Mouse (Mus musculus): ENCODE data around the gene Dgcr6. TPM values are rescaled to one million over a fixed set of nuclear protein-coding genes. Genes with fewer than 3 reads are reported as not detected.

The Dgcr6 gene
- polyA plus RNA-seq, 1 experiment from 2014 or later = 103 TPM

DNA sequence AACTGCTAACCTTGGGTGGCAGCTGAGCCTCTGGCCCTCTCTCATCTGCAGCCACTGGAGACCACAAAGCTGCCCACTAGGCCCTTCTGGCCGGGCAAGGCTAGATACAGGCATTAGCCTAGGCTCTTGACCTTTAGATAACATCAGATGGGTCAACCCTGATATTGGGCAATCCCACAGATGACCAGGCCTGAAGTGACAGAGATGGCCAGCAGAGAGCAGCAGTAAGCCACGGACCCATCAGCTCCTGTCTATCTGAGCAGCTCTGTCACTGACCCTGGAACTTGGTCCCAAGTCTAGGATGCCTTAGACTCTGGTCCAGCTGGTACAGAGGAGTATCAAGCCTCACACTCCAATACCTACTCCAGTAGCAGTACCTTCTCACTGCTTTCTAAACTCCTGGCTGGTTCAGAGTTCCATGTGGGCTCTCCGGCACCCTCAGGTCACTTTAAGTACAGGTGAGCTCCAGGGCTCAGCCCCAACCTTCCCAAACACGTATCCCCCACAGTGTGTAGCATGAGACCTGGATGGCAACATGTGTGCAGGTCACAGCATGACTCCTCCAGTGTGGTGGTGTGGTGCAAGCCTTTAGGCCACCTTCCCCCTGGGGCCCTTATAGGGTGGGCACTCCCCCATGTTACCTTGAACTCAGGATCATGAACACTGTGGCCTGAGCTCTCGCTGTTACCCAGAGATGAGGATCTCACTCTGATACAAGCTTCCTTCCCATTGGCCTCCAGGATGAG is 55.7 kb downstream of the Dgcr6 start:
- WGBS = 54% methylated on average over 5 of the region's 5 CpGs
- Histone ChIP-seq H3K4me1 (ENCODE audit: insufficient read depth, low read length) (no peaks in the 10 kb centered on the region), H3K4me2 (replicated peaks; ENCODE audit: low read depth, low read length) (no peak overlapping the region), H3K9ac (replicated peaks; ENCODE audit: low read length) (no peak overlapping the region), H3K36me3 (ENCODE audit: insufficient read depth, low read length) (no peaks in the 10 kb centered on the region), H3K27ac (ENCODE audit: low read length) (no peak overlapping the region), H3K4me3 (ENCODE audit: low read length) (no peak overlapping the region), H3K27me3 (ENCODE audit: insufficient read depth, low read length) (no peaks in the 10 kb centered on the region), H3K9me3 (ENCODE audit: low read length) (peaks cover 9% of the 10 kb centered on the region)
- peak; percentile 77 for ATAC-seq (ENCODE audit: low FRiP score, low TSS enrichment)

DNA sequence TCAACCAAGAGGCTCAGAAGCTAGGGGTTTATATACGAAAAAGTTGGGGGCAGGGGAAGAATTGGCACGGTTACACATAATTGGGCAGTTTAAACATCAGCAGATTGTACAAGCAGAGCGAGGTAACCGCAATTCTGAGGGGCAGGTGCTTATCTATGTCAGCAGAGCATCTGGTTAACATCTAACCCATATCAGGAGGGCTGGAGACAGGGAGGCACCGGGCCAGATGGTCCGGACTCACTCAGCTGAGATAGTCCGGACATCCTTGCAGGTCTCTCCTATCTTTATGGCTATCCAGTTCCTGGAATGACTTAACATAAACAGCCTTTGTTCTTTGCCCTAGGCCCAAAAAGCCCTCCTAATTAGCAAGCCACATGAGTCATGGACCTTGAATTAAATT is 58.4 kb downstream of the Dgcr6 start:
- Histone ChIP-seq H3K27ac (ENCODE audit: low read length) (no peak overlapping the region), H3K36me3 (ENCODE audit: insufficient read depth, low read length) (no peaks in the 10 kb centered on the region), H3K4me1 (ENCODE audit: insufficient read depth, low read length) (no peaks in the 10 kb centered on the region), H3K4me3 (ENCODE audit: low read length) (no peak overlapping the region), H3K9me3 (ENCODE audit: low read length) (peaks cover 9% of the 10 kb centered on the region), H3K27me3 (ENCODE audit: insufficient read depth, low read length) (no peaks in the 10 kb centered on the region), H3K9ac (replicated peaks; ENCODE audit: low read length) (no peak overlapping the region), H3K4me2 (replicated peaks; ENCODE audit: low read depth, low read length) (no peak overlapping the region)
- WGBS = 85% methylated on average over 7 of the region's 7 CpGs
- no peak for ATAC-seq (ENCODE audit: low FRiP score, low TSS enrichment)

DNA sequence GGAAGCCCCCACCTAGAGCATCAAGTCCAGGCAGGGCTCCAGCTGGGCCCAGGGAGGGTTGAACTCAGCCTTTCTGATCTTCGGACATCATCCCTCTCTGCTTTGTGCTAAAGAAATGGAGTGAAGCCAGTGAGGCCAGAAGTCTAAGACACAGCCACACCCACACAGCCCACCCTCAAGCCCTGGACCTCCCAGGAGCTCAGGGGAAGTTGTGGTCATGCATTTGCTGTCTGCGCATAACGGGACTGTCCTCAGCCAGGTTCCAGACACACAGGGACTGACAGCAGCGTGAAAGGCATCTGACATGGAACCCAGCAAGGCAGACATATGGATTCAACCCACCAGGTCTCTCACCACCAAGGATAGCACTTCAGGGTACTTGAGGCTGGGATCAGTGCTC is 63.8 kb downstream of the Dgcr6 start:
- Histone ChIP-seq H3K9me3 (ENCODE audit: low read length) (no peaks in the 10 kb centered on the region), H3K9ac (replicated peaks; ENCODE audit: low read length) (no peak overlapping the region), H3K27me3 (ENCODE audit: insufficient read depth, low read length) (no peaks in the 10 kb centered on the region), H3K4me1 (ENCODE audit: insufficient read depth, low read length) (no peaks in the 10 kb centered on the region), H3K27ac (ENCODE audit: low read length) (no peak overlapping the region), H3K4me3 (ENCODE audit: low read length) (no peak overlapping the region), H3K4me2 (replicated peaks; ENCODE audit: low read depth, low read length) (no peak overlapping the region), H3K36me3 (ENCODE audit: insufficient read depth, low read length) (no peaks in the 10 kb centered on the region)
- no peak for ATAC-seq (ENCODE audit: low FRiP score, low TSS enrichment)
- 60% methylated on average over 4 of the region's 4 CpGs for WGBS

DNA sequence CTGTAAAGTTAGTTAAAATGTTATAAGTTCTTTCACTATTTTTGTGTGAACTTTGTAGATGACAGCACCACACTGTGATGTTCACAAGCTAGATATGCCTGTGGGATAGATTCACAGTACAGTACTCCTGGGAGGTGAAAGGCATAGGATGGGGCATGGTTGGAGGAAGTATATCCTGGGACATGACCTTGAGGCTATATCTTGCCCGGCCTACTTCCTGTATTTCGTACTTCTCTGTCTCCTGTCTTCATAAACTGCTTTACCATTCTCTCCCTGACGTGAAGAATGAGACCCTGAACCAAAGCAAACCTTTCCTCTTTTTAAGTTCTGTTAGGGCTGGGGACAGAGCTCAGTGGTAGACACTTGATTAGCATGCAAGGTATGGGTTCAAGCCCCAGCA is 65.6 kb downstream of the Dgcr6 start:
- H3K4me2 ChIP-seq (replicated peaks; ENCODE audit: low read depth, low read length) = no peak overlapping the region
- no peaks in the 10 kb centered on the region for H3K9me3 ChIP-seq (ENCODE audit: low read length)
- no peaks in the 10 kb centered on the region for H3K36me3 ChIP-seq (ENCODE audit: insufficient read depth, low read length)
- H3K4me1 ChIP-seq (ENCODE audit: insufficient read depth, low read length) = no peaks in the 10 kb centered on the region
- no peak for ATAC-seq (ENCODE audit: low FRiP score, low TSS enrichment)
- H3K4me3 ChIP-seq (ENCODE audit: low read length) = no peak overlapping the region
- WGBS = 68% methylated on average over 3 of the region's 3 CpGs
- H3K27me3 ChIP-seq (ENCODE audit: insufficient read depth, low read length) = no peaks in the 10 kb centered on the region
- H3K9ac ChIP-seq (replicated peaks; ENCODE audit: low read length) = no peak overlapping the region
- no peak overlapping the region for H3K27ac ChIP-seq (ENCODE audit: low read length)

DNA sequence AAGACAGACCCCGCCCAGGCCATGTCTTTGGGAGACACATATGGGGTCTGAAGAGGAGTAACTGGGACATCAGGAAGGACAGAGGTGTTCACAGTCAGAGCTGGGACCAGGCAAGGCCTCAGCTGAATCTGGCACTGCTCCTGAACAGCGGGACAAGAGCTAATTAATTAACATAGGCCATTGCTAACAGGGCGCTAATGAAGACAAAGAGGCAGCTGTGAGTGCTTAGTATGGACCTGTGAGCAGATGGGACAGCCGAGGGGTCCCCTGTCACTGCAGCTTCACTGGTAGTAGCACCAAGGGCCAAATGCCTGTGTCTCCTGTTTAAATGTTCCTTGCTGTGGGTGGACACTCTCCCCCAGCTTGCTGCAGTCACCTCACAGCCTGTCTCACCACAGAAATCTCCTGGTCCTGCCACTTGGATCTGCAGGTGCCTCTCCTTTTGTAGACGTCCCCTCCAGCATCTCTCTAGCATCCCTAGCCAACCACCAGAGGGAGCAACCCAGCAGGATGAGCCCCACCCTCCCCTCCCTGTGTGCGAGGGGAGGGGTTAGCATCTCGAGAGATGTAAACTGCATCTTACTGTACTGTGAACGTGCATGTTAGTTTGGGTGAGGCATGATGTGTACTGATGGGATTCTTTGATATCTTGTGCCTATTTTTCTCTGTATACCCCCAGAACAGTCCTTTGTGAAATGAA is 66.5 kb downstream of the Dgcr6 start:
- Histone ChIP-seq H3K4me2 (replicated peaks; ENCODE audit: low read depth, low read length) (no peak overlapping the region), H3K27me3 (ENCODE audit: insufficient read depth, low read length) (no peaks in the 10 kb centered on the region)
- ATAC-seq (ENCODE audit: low FRiP score, low TSS enrichment) = peak; percentile 74; the same call in 1 of the 2 replicates

More for the DNA sequence above, 66.5 kb downstream of the Dgcr6 start:
- no peaks in the 10 kb centered on the region for H3K4me1 ChIP-seq (ENCODE audit: insufficient read depth, low read length)
- no peaks in the 10 kb centered on the region for H3K9me3 ChIP-seq (ENCODE audit: low read length)
- 18% methylated on average over 8 of the region's 8 CpGs for WGBS
- no peak overlapping the region for H3K4me3 ChIP-seq (ENCODE audit: low read length)
- H3K9ac ChIP-seq (replicated peaks; ENCODE audit: low read length) = no peak overlapping the region
- H3K36me3 ChIP-seq (ENCODE audit: insufficient read depth, low read length) = no peaks in the 10 kb centered on the region
- H3K27ac ChIP-seq (ENCODE audit: low read length) = no peak overlapping the region

Other genes with a start within 250 kb of the Dgcr6 start
- gene B830017H08Rik, start 219.7 kb upstream of the Dgcr6 start, polyA plus RNA-seq (2015; fragmentation: Nextera tagmentation; extraction: Ambion mirVana) = 0.09 TPM in 1 of 2 replicates, not detected in the other
- 35.7 and 48.6 TPM in 2 replicates for gene Car15, start 214.5 kb upstream of the Dgcr6 start, polyA plus RNA-seq (2015; fragmentation: Nextera tagmentation; extraction: Ambion mirVana)
- gene Gm20518, start 161.2 kb upstream of the Dgcr6 start, polyA plus RNA-seq (2015; fragmentation: Nextera tagmentation; extraction: Ambion mirVana) = 2.6 TPM in 2 replicates
- gene Tssk1, start 158.6 kb upstream of the Dgcr6 start, polyA plus RNA-seq (2015; fragmentation: Nextera tagmentation; extraction: Ambion mirVana) = 0.09 TPM in 1 of 2 replicates, not detected in the other
- 103 and 107 TPM in 2 replicates for gene Dgcr2, start 154.3 kb upstream of the Dgcr6 start, polyA plus RNA-seq (2015; fragmentation: Nextera tagmentation; extraction: Ambion mirVana)
- gene Tssk2, start 154.2 kb upstream of the Dgcr6 start, polyA plus RNA-seq (2015; fragmentation: Nextera tagmentation; extraction: Ambion mirVana) = not detected in 2 replicates
- 40.7 and 44.8 TPM in 2 replicates for gene Ess2, start 141.5 kb upstream of the Dgcr6 start, polyA plus RNA-seq (2015; fragmentation: Nextera tagmentation; extraction: Ambion mirVana)
- gene Gsc2, start 137.8 kb upstream of the Dgcr6 start, polyA plus RNA-seq (2015; fragmentation: Nextera tagmentation; extraction: Ambion mirVana) = not detected in 2 replicates
- 102 and 107 TPM in 2 replicates for gene Slc25a1, start 124.6 kb upstream of the Dgcr6 start, polyA plus RNA-seq (2015; fragmentation: Nextera tagmentation; extraction: Ambion mirVana)
- not detected in 2 replicates for gene Vpreb2, start 72.4 kb upstream of the Dgcr6 start, polyA plus RNA-seq (2015; fragmentation: Nextera tagmentation; extraction: Ambion mirVana)
- 22.3 and 23.0 TPM in 2 replicates for gene Prodh, start 37.3 kb downstream of the Dgcr6 start, polyA plus RNA-seq (2015; fragmentation: Nextera tagmentation; extraction: Ambion mirVana)
- gene Rtn4r, start 74.8 kb downstream of the Dgcr6 start, polyA plus RNA-seq (2015; fragmentation: Nextera tagmentation; extraction: Ambion mirVana) = 1.0 and 3.4 TPM in 2 replicates
- gene Ccdc188, start 165.0 kb downstream of the Dgcr6 start, polyA plus RNA-seq (2015; fragmentation: Nextera tagmentation; extraction: Ambion mirVana) = not detected in 2 replicates
- gene Zdhhc8, start 182.3 kb downstream of the Dgcr6 start, polyA plus RNA-seq (2015; fragmentation: Nextera tagmentation; extraction: Ambion mirVana) = 8.9 and 11.6 TPM in 2 replicates
- gene Trmt2a, start 195.8 kb downstream of the Dgcr6 start, polyA plus RNA-seq (2015; fragmentation: Nextera tagmentation; extraction: Ambion mirVana) = 117 and 119 TPM in 2 replicates
- gene Ranbp1, start 195.9 kb downstream of the Dgcr6 start, polyA plus RNA-seq (2015; fragmentation: Nextera tagmentation; extraction: Ambion mirVana) = 508 and 585 TPM in 2 replicates
- 2.1 TPM in 1 of 2 replicates, not detected in the other for gene Gm49776, start 205.5 kb downstream of the Dgcr6 start, polyA plus RNA-seq (2015; fragmentation: Nextera tagmentation; extraction: Ambion mirVana)
- 30.7 and 33.9 TPM in 2 replicates for gene Dgcr8, start 236.4 kb downstream of the Dgcr6 start, polyA plus RNA-seq (2015; fragmentation: Nextera tagmentation; extraction: Ambion mirVana)

All from kidney, embryonic 16.5 days (tissue).